Mouse (Mus musculus): ENCODE results near the gene Adgrb2. TPM values are rescaled to one million over a fixed set of nuclear protein-coding genes. Genes with fewer than 3 reads are reported as not detected.
A peak's percentile ranks its signal among the peaks of the same experiment; 100 is the strongest.

Gene Adgrb2
- total RNA-seq, 2 experiments from 2014 or later: 2.2 to 2.3 TPM

DNA sequence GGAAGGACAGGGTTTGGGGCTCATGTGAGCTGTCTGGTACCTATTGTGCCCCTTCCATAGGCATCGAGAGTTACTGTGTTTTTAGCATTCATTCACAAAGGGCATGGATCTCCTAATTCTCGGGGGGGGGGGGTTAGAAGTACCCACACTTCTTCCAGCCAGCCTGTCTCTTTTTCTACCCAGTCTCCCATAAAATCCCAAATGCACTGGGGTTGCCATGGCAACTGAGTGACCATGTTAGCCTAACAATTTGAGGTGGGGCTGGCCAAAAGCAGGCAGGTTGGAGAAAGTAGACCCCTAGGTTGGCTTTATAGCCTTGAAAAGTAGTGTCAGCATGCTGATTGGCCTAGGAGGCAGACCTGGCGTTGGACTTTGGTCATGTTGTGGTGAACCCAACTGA is 71.8 kb downstream of the Adgrb2 start:
- intact Hi-C loops (cut with DNase I): no loop called here
- no peak for DNase-seq

GRCm38 (mm10) chr4:130060937-130061336 is 76.3 kb downstream of the Adgrb2 start:
- intact Hi-C loops (cut with DNase I): no loop called here
- DNase-seq: no peak

GRCm38 (mm10) chr4:130063191-130063590 is 78.5 kb downstream of the Adgrb2 start:
- intact Hi-C loops (cut with DNase I): no loop called here
- no peak for DNase-seq

GRCm38 (mm10) chr4:130066816-130067215 is 82.1 kb downstream of the Adgrb2 start:
- DNase-seq: peak in 1 of 2 experiments; percentile 53
- intact Hi-C loops (cut with DNase I): no loop called here

DNA sequence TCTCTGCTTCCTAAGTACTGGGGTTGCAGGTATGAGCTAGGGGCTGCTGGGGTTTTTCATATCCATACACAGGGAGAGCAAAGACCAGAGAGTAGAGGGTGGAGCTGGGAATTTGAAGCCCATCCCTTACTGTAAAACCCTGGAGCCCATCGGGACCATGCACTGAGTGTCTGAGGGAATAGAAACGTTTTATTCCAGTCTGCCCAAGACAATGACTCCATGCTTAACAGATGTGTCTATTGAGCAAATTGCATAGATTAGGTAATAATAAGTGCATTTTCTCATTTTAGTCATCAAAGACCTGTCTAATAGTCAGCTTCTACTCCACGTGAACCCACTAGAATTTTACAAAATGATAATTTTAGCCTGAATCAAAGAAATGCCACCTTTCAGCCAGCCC is 85.9 kb downstream of the Adgrb2 start:
- intact Hi-C loops (cut with DNase I): no loop called here
- no peak for DNase-seq

- intact Hi-C loops (cut with DNase I): no loop called here
- DNase-seq: no peak
These were observed 87.1 kb downstream of the Adgrb2 start for GRCm38 (mm10) chr4:130071758-130072157.

Other genes with a start within 250 kb of the Adgrb2 start
- gene Khdrbs1, start 242.6 kb upstream of the Adgrb2 start, total RNA-seq (2021): 10 to 100 TPM; 44.2 to 49.3 TPM
- 100 to 1,000 TPM; 212 to 215 TPM for gene Ptp4a2, start 173.7 kb upstream of the Adgrb2 start, total RNA-seq (2021)
- gene Spocd1, start 55.6 kb upstream of the Adgrb2 start, total RNA-seq (2021): not detected
- 10 to 100 TPM; 13.9 to 19.7 TPM for gene Col16a1, start 63.0 kb downstream of the Adgrb2 start, total RNA-seq (2021)
- gene Pef1, start 117.7 kb downstream of the Adgrb2 start, total RNA-seq (2021): 10 to 100 TPM; 37.6 to 39.1 TPM
- gene Hcrtr1, start 154.5 kb downstream of the Adgrb2 start, total RNA-seq (2021): under 1 TPM in 1 of 2 experiments, not detected in 1; 0.12 TPM
- 10 to 100 TPM; 67.5 to 74.6 TPM for gene Tinagl1, start 190.3 kb downstream of the Adgrb2 start, total RNA-seq (2021)
- not detected for gene Gm853, start 237.5 kb downstream of the Adgrb2 start, total RNA-seq (2021)

All from heart, postnatal 14 days (tissue).